Mouse (Mus musculus) E14TG2a.4 (cell line): Measurements from ENCODE around the gene Dnajb1.

Source experiments
- CTCF ChIP-seq: conservative IDR thresholded peaks from 2 replicates; pipeline ENCODE4 v1.5.1; 2014; ENCODE audit warnings: low read length
- NANOG ChIP-seq: IDR thresholded peaks from 2 replicates; pipeline ENCODE4 v1.6.1; 2014; ENCODE audit warnings: borderline replicate concordance, low read length, mixed read lengths

- no peak for TF ChIP-seq CTCF
- no peak for TF ChIP-seq NANOG
Measured at GRCm38 (mm10) chr8:83652030-83652743, 44.2 kb downstream of the Dnajb1 start, which contains the start of gene Gipc1.
